Mouse (Mus musculus): ENCODE measurements around the gene Camk1g.

GRCm38 (mm10) chr1:193389505-193389904, 19.4 kb upstream of the Camk1g start:
- TF ChIP-seq CTCF (IDR thresholded peaks at IDR 0.05; ENCODE audit: insufficient read depth, low read length) (no peak), POLR2A (IDR thresholded peaks at IDR 0.05; ENCODE audit: borderline replicate concordance, extremely low read depth, low read depth, low read length) (no peak)
